Mouse (Mus musculus): ENCODE results near the gene Ctnna3. TPM values are rescaled to one million over a fixed set of nuclear protein-coding genes. Genes with fewer than 3 reads are reported as not detected.

Ctnna3 gene
- polyA plus RNA-seq, 1 experiment from 2014 or later, result 0.40 TPM

- 65% methylated on average over 5 of the region's 5 CpGs for WGBS
Observed at GRCm38 (mm10) chr10:64636760-64637159, 1206.9 kb downstream of the Ctnna3 start.

GRCm38 (mm10) chr10:64639061-64639460 is 1209.2 kb downstream of the Ctnna3 start:
- Histone ChIP-seq H3K4me2 (no peak overlapping the region), H3K4me1 (replicated peaks; ENCODE audit: control insufficient read depth, insufficient read depth, low read length) (no peaks in the 10 kb centered on the region), H3K9ac (ENCODE audit: low read depth, low read length) (no peak overlapping the region), H3K4me3 (ENCODE audit: low read depth, low read length) (no peak overlapping the region), H3K27me3 (replicated peaks; ENCODE audit: control insufficient read depth, insufficient read depth, low read length) (no peaks in the 10 kb centered on the region), H3K9me3 (ENCODE audit: control insufficient read depth, low read length) (no peaks in the 10 kb centered on the region), H3K27ac (ENCODE audit: low read depth, low read length) (no peak overlapping the region), H3K36me3 (ENCODE audit: control insufficient read depth, insufficient read depth, low read length) (no peaks in the 10 kb centered on the region)
- no peak for ATAC-seq (replicated peaks; ENCODE audit: low FRiP score)
- DNase-seq (ENCODE audit: low spot score), result no peak

More at GRCm38 (mm10) chr10:64636760-64637159, 1206.9 kb downstream of the Ctnna3 start:
- Histone ChIP-seq H3K4me3 (ENCODE audit: low read depth, low read length) (no peak overlapping the region), H3K27me3 (replicated peaks; ENCODE audit: control insufficient read depth, insufficient read depth, low read length) (no peaks in the 10 kb centered on the region), H3K9ac (ENCODE audit: low read depth, low read length) (no peak overlapping the region), H3K4me2 (no peak overlapping the region), H3K9me3 (ENCODE audit: control insufficient read depth, low read length) (peaks cover 4% of the 10 kb centered on the region; the same call in 1 of the 2 replicates), H3K27ac (ENCODE audit: low read depth, low read length) (no peak overlapping the region), H3K4me1 (replicated peaks; ENCODE audit: control insufficient read depth, insufficient read depth, low read length) (no peaks in the 10 kb centered on the region), H3K36me3 (ENCODE audit: control insufficient read depth, insufficient read depth, low read length) (no peaks in the 10 kb centered on the region)
- ATAC-seq (replicated peaks; ENCODE audit: low FRiP score), result no peak
- no peak for DNase-seq (ENCODE audit: low spot score)

- H3K9ac ChIP-seq (ENCODE audit: low read depth, low read length), result no peak overlapping the region
- WGBS, result 84% methylated on average over 4 of the region's 4 CpGs
- no peak for ATAC-seq (replicated peaks; ENCODE audit: low FRiP score)
Observed at GRCm38 (mm10) chr10:64641093-64641492, 1211.2 kb downstream of the Ctnna3 start.

GRCm38 (mm10) chr10:64641576-64641975 is 1211.7 kb downstream of the Ctnna3 start:
- 66% methylated on average over 8 of the region's 8 CpGs for WGBS
- DNase-seq (ENCODE audit: low spot score), result no peak
- Histone ChIP-seq H3K9ac (ENCODE audit: low read depth, low read length) (no peak overlapping the region), H3K4me3 (ENCODE audit: low read depth, low read length) (no peak overlapping the region), H3K27ac (ENCODE audit: low read depth, low read length) (no peak overlapping the region), H3K9me3 (ENCODE audit: control insufficient read depth, low read length) (no peaks in the 10 kb centered on the region), H3K4me2 (no peak overlapping the region), H3K4me1 (replicated peaks; ENCODE audit: control insufficient read depth, insufficient read depth, low read length) (no peaks in the 10 kb centered on the region), H3K36me3 (ENCODE audit: control insufficient read depth, insufficient read depth, low read length) (no peaks in the 10 kb centered on the region), H3K27me3 (replicated peaks; ENCODE audit: control insufficient read depth, insufficient read depth, low read length) (no peaks in the 10 kb centered on the region)
- no peak for ATAC-seq (replicated peaks; ENCODE audit: low FRiP score)

More at GRCm38 (mm10) chr10:64641093-64641492, 1211.2 kb downstream of the Ctnna3 start:
- Histone ChIP-seq H3K4me2 (no peak overlapping the region), H3K4me3 (ENCODE audit: low read depth, low read length) (no peak overlapping the region), H3K9me3 (ENCODE audit: control insufficient read depth, low read length) (no peaks in the 10 kb centered on the region), H3K27me3 (replicated peaks; ENCODE audit: control insufficient read depth, insufficient read depth, low read length) (no peaks in the 10 kb centered on the region), H3K27ac (ENCODE audit: low read depth, low read length) (no peak overlapping the region), H3K36me3 (ENCODE audit: control insufficient read depth, insufficient read depth, low read length) (no peaks in the 10 kb centered on the region), H3K4me1 (replicated peaks; ENCODE audit: control insufficient read depth, insufficient read depth, low read length) (no peaks in the 10 kb centered on the region)
- no peak for DNase-seq (ENCODE audit: low spot score)

GRCm38 (mm10) chr10:64643976-64644375 is 1214.1 kb downstream of the Ctnna3 start:
- no peak for DNase-seq (ENCODE audit: low spot score)
- Histone ChIP-seq H3K27ac (ENCODE audit: low read depth, low read length) (no peak overlapping the region), H3K9me3 (ENCODE audit: control insufficient read depth, low read length) (no peaks in the 10 kb centered on the region), H3K4me1 (replicated peaks; ENCODE audit: control insufficient read depth, insufficient read depth, low read length) (no peaks in the 10 kb centered on the region), H3K4me2 (no peak overlapping the region), H3K27me3 (replicated peaks; ENCODE audit: control insufficient read depth, insufficient read depth, low read length) (no peaks in the 10 kb centered on the region), H3K36me3 (ENCODE audit: control insufficient read depth, insufficient read depth, low read length) (no peaks in the 10 kb centered on the region), H3K4me3 (ENCODE audit: low read depth, low read length) (no peak overlapping the region), H3K9ac (ENCODE audit: low read depth, low read length) (no peak overlapping the region)
- no peak for ATAC-seq (replicated peaks; ENCODE audit: low FRiP score)
- 72% methylated on average over 2 of the region's 2 CpGs for WGBS

- Histone ChIP-seq H3K27me3 (replicated peaks; ENCODE audit: control insufficient read depth, insufficient read depth, low read length) (no peaks in the 10 kb centered on the region), H3K36me3 (ENCODE audit: control insufficient read depth, insufficient read depth, low read length) (no peaks in the 10 kb centered on the region), H3K9me3 (ENCODE audit: control insufficient read depth, low read length) (no peaks in the 10 kb centered on the region), H3K4me1 (replicated peaks; ENCODE audit: control insufficient read depth, insufficient read depth, low read length) (no peaks in the 10 kb centered on the region), H3K4me3 (ENCODE audit: low read depth, low read length) (no peak overlapping the region), H3K27ac (ENCODE audit: low read depth, low read length) (no peak overlapping the region), H3K9ac (ENCODE audit: low read depth, low read length) (no peak overlapping the region), H3K4me2 (no peak overlapping the region)
- 81% methylated on average over 4 of the region's 4 CpGs for WGBS
- no peak for DNase-seq (ENCODE audit: low spot score)
- ATAC-seq (replicated peaks; ENCODE audit: low FRiP score), result no peak
Observed at GRCm38 (mm10) chr10:64661190-64661589, 1231.3 kb downstream of the Ctnna3 start.

GRCm38 (mm10) chr10:64671469-64671868 is 1241.6 kb downstream of the Ctnna3 start:
- Histone ChIP-seq H3K4me2 (no peak overlapping the region), H3K27ac (ENCODE audit: low read depth, low read length) (no peak overlapping the region), H3K4me3 (ENCODE audit: low read depth, low read length) (no peak overlapping the region), H3K36me3 (ENCODE audit: control insufficient read depth, insufficient read depth, low read length) (no peaks in the 10 kb centered on the region), H3K9me3 (ENCODE audit: control insufficient read depth, low read length) (no peaks in the 10 kb centered on the region), H3K27me3 (replicated peaks; ENCODE audit: control insufficient read depth, insufficient read depth, low read length) (no peaks in the 10 kb centered on the region), H3K9ac (ENCODE audit: low read depth, low read length) (no peak overlapping the region), H3K4me1 (replicated peaks; ENCODE audit: control insufficient read depth, insufficient read depth, low read length) (no peaks in the 10 kb centered on the region)
- WGBS, result 62% methylated on average over 2 of the region's 2 CpGs
- DNase-seq (ENCODE audit: low spot score) (no peak), ATAC-seq (replicated peaks; ENCODE audit: low FRiP score) (no peak)

- Histone ChIP-seq H3K4me1 (replicated peaks; ENCODE audit: control insufficient read depth, insufficient read depth, low read length) (no peaks in the 10 kb centered on the region), H3K9me3 (ENCODE audit: control insufficient read depth, low read length) (no peaks in the 10 kb centered on the region), H3K27ac (ENCODE audit: low read depth, low read length) (no peak overlapping the region), H3K4me2 (no peak overlapping the region), H3K36me3 (ENCODE audit: control insufficient read depth, insufficient read depth, low read length) (no peaks in the 10 kb centered on the region), H3K9ac (ENCODE audit: low read depth, low read length) (no peak overlapping the region), H3K27me3 (replicated peaks; ENCODE audit: control insufficient read depth, insufficient read depth, low read length) (no peaks in the 10 kb centered on the region), H3K4me3 (ENCODE audit: low read depth, low read length) (no peak overlapping the region)
- WGBS, result 89% methylated on average over 3 of the region's 3 CpGs
- ATAC-seq (replicated peaks; ENCODE audit: low FRiP score), result no peak
- DNase-seq (ENCODE audit: low spot score), result no peak
Observed at GRCm38 (mm10) chr10:64675796-64676195, 1245.9 kb downstream of the Ctnna3 start.

GRCm38 (mm10) chr10:64710017-64710416 is 1280.1 kb downstream of the Ctnna3 start:
- WGBS, result 68% methylated on average over 2 of the region's 2 CpGs
- no peak overlapping the region for H3K4me3 ChIP-seq (ENCODE audit: low read depth, low read length)
- no peaks in the 10 kb centered on the region for H3K4me1 ChIP-seq (replicated peaks; ENCODE audit: control insufficient read depth, insufficient read depth, low read length)
- no peak overlapping the region for H3K4me2 ChIP-seq
- no peaks in the 10 kb centered on the region for H3K27me3 ChIP-seq (replicated peaks; ENCODE audit: control insufficient read depth, insufficient read depth, low read length)
- no peak overlapping the region for H3K9ac ChIP-seq (ENCODE audit: low read depth, low read length)
- no peaks in the 10 kb centered on the region for H3K36me3 ChIP-seq (ENCODE audit: control insufficient read depth, insufficient read depth, low read length)
- DNase-seq (ENCODE audit: low spot score), result no peak
- H3K27ac ChIP-seq (ENCODE audit: low read depth, low read length), result no peak overlapping the region
- H3K9me3 ChIP-seq (ENCODE audit: control insufficient read depth, low read length), result no peaks in the 10 kb centered on the region
- ATAC-seq (replicated peaks; ENCODE audit: low FRiP score), result no peak
